Mouse (Mus musculus) kidney, adult 2 months (tissue): ENCODE measurements around the gene Pde4d. TPM values are rescaled to one million over a fixed set of nuclear protein-coding genes. Genes with fewer than 3 reads are reported as not detected.
A peak's percentile ranks its signal among the peaks of the same experiment; 100 is the strongest.
"Not testable (repeated sequence)": the region's sequence is repeated elsewhere in the genome, so short reads cannot be mapped to it uniquely, and the experiment has no call there.

Experiments
- DNase-seq: peaks from one replicate; pipeline ENCODE4 v3.0.0; 2021
- H3K27ac ChIP-seq: fragments of 200-500 bp; 2 replicates; pipeline ENCODE4 v1.5.1; 2012; ENCODE audit warnings: low read depth, low read length, control low read depth, inconsistent platforms; ENCODE audit not compliant: insufficient read depth
- H3K27me3 ChIP-seq: fragments of 200-500 bp; replicated peaks from 2 replicates; pipeline ENCODE4 v1.6.1; 2012; ENCODE audit warnings: mild to moderate bottlenecking, moderate library complexity, low read length, inconsistent platforms; ENCODE audit not compliant: control insufficient read depth, insufficient read depth
- H3K36me3 ChIP-seq: fragments of 200-500 bp; 2 replicates; pipeline ENCODE4 v1.6.1; 2012; ENCODE audit warnings: mild to moderate bottlenecking, moderate library complexity, low read length, inconsistent platforms; ENCODE audit not compliant: control insufficient read depth, insufficient read depth
- H3K4me1 ChIP-seq: fragments of 200-500 bp; 2 replicates; pipeline ENCODE4 v1.6.1; 2011; ENCODE audit warnings: low read length; ENCODE audit not compliant: control insufficient read depth, insufficient read depth
- H3K4me3 ChIP-seq: fragments of 200-500 bp; 2 replicates; pipeline ENCODE4 v1.5.1; 2011; ENCODE audit warnings: mild to moderate bottlenecking, low read depth, low read length, control low read depth; ENCODE audit not compliant: insufficient read depth
- CTCF ChIP-seq: fragments of 200-500 bp; conservative IDR thresholded peaks from 2 replicates; pipeline ENCODE4 v1.5.1; 2011; ENCODE audit warnings: low read depth, mild to moderate bottlenecking, control low read depth, low read length, moderate library complexity, mixed read lengths; ENCODE audit not compliant: insufficient read depth, insufficient read length
- POLR2A ChIP-seq: fragments of 200-500 bp; IDR thresholded peaks from one replicate; pipeline ENCODE4 v1.6.1; 2011; ENCODE audit warnings: low read depth, low read length, control low read depth
- WGBS: fragments of 180-500 bp; shearing (Covaris S2); methylation state at CpG from one replicate; pipeline ENCODE4 v1.1.7; 2018; 5-methylcytosine and 5-hydroxymethylcytosine counted together
- polyA plus RNA-seq: library from polyadenylated mRNA; depleted of rRNA; stranded (reverse); fragments of >200 nt; gene quantifications from 2 replicates; pipeline ENCODE4 v1.2.3, GENCODE M21; 2012

Gene Pde4d
- polyA plus RNA-seq, 1 experiment = 18.3 TPM

GRCm38 (mm10) chr13:108772386-108772785, 322.6 kb downstream of the Pde4d start:
- WGBS = 19% methylated on average over 3 of the region's 3 CpGs
- Histone ChIP-seq H3K27me3 (no peaks in the 10 kb centered on the region), H3K36me3 (no peaks in the 10 kb centered on the region), H3K4me3 (no peak overlapping the region), H3K4me1 (peaks cover 4% of the 10 kb centered on the region; the same call in 1 of the 2 replicates), H3K27ac (peak overlapping the region; percentile 66; the same call in 1 of the 2 replicates)
- DNase-seq = peak; percentile 66
- TF ChIP-seq CTCF (no peak), POLR2A (no peak)

GRCm38 (mm10) chr13:108774981-108775380, 325.2 kb downstream of the Pde4d start:
- Histone ChIP-seq H3K36me3 (no peaks in the 10 kb centered on the region), H3K4me1 (peaks cover 4% of the 10 kb centered on the region; the same call in 1 of the 2 replicates), H3K4me3 (no peak overlapping the region), H3K27ac (no peak overlapping the region), H3K27me3 (no peaks in the 10 kb centered on the region)
- WGBS = 82% methylated on average over 1 of the region's 1 CpGs
- TF ChIP-seq POLR2A (no peak), CTCF (no peak)
- no peak for DNase-seq

GRCm38 (mm10) chr13:108775882-108776281, 326.1 kb downstream of the Pde4d start:
- Histone ChIP-seq H3K36me3 (no peaks in the 10 kb centered on the region), H3K27ac (no peak overlapping the region), H3K4me1 (peaks cover 4% of the 10 kb centered on the region; the same call in 1 of the 2 replicates), H3K27me3 (no peaks in the 10 kb centered on the region), H3K4me3 (no peak overlapping the region)
- 68% methylated on average over 7 of the region's 7 CpGs for WGBS
- no peak for DNase-seq
- TF ChIP-seq POLR2A (no peak), CTCF (no peak)

GRCm38 (mm10) chr13:108797620-108798019, 347.9 kb downstream of the Pde4d start:
- peak; percentile 17; the same call in 1 of the 2 replicates for TF ChIP-seq CTCF
- not testable (repeated sequence) for H3K4me1 ChIP-seq, H3K36me3 ChIP-seq, DNase-seq, H3K27ac ChIP-seq, H3K27me3 ChIP-seq, H3K4me3 ChIP-seq
- 88% methylated on average over 3 of the region's 3 CpGs for WGBS

GRCm38 (mm10) chr13:108809191-108809590, 359.4 kb downstream of the Pde4d start:
- H3K27ac ChIP-seq = no peak overlapping the region
- H3K4me1 ChIP-seq = peaks cover 3% of the 10 kb centered on the region; the same call in 1 of the 2 replicates
- TF ChIP-seq POLR2A = no peak
- no peak for TF ChIP-seq CTCF
- no peaks in the 10 kb centered on the region for H3K27me3 ChIP-seq
- no peaks in the 10 kb centered on the region for H3K36me3 ChIP-seq
- no peak for DNase-seq
- WGBS = 86% methylated on average over 7 of the region's 7 CpGs
- no peak overlapping the region for H3K4me3 ChIP-seq

- no peaks in the 10 kb centered on the region for H3K27me3 ChIP-seq
- H3K4me1 ChIP-seq = peaks cover 3% of the 10 kb centered on the region; the same call in 1 of the 2 replicates
- H3K36me3 ChIP-seq = no peaks in the 10 kb centered on the region
- peak; percentile 72 for DNase-seq
- no peak overlapping the region for H3K27ac ChIP-seq
- peak; percentile 70 for TF ChIP-seq CTCF
- TF ChIP-seq POLR2A = no peak
- no peak overlapping the region for H3K4me3 ChIP-seq
- WGBS = 46% methylated on average over 3 of the region's 3 CpGs
Observed at GRCm38 (mm10) chr13:108812956-108813355, 363.2 kb downstream of the Pde4d start.

GRCm38 (mm10) chr13:108819846-108820408, 370.2 kb downstream of the Pde4d start:
- DNase-seq = no peak
- H3K27ac ChIP-seq = no peak overlapping the region
- TF ChIP-seq CTCF = no peak
- TF ChIP-seq POLR2A = no peak
- H3K4me1 ChIP-seq = peaks cover 1% of the 10 kb centered on the region; the same call in 1 of the 2 replicates
- H3K4me3 ChIP-seq = no peak overlapping the region
- H3K36me3 ChIP-seq = no peaks in the 10 kb centered on the region
- 75% methylated on average over 6 of the region's 6 CpGs for WGBS
- no peaks in the 10 kb centered on the region for H3K27me3 ChIP-seq

GRCm38 (mm10) chr13:108820487-108820886, 370.7 kb downstream of the Pde4d start:
- no peak overlapping the region for H3K4me3 ChIP-seq
- DNase-seq = no peak
- WGBS = 96% methylated on average over 2 of the region's 2 CpGs
- no peak for TF ChIP-seq CTCF
- TF ChIP-seq POLR2A = no peak
- H3K36me3 ChIP-seq = no peaks in the 10 kb centered on the region
- peaks cover 3% of the 10 kb centered on the region; the same call in 1 of the 2 replicates for H3K4me1 ChIP-seq
- H3K27ac ChIP-seq = no peak overlapping the region
- H3K27me3 ChIP-seq = no peaks in the 10 kb centered on the region
